Mouse (Mus musculus) hindbrain, embryonic 16.5 days (tissue): Measurements from ENCODE around the gene 1500015O10Rik. TPM values are rescaled to one million over a fixed set of nuclear protein-coding genes. Genes with fewer than 3 reads are reported as not detected.

ENCODE experiments used
- ATAC-seq: fragments of 200-750 bp; cut with Nextera tagmentation; 2 replicates; pipeline ENCODE4 v1.8.0; 2017; ENCODE audit warnings: moderate TSS enrichment, moderate library complexity
- H3K27ac ChIP-seq: fragments of 300-500 bp; sonication (generic); 2 replicates; pipeline ENCODE4 v1.5.1; 2014; ENCODE audit warnings: low read depth, mild to moderate bottlenecking, control low read depth, low read length, moderate library complexity
- H3K27me3 ChIP-seq: fragments of 300-500 bp; sonication (generic); replicated peaks from 2 replicates; pipeline ENCODE4 v1.6.1; 2014; ENCODE audit warnings: low read length; ENCODE audit not compliant: control insufficient read depth, insufficient read depth
- H3K36me3 ChIP-seq: fragments of 300-500 bp; sonication (generic); 2 replicates; pipeline ENCODE4 v1.6.1; 2014; ENCODE audit warnings: mild to moderate bottlenecking, low read length, moderate library complexity, mixed read lengths; ENCODE audit not compliant: control insufficient read depth, insufficient read depth
- H3K4me1 ChIP-seq: fragments of 300-500 bp; sonication (generic); 2 replicates; pipeline ENCODE4 v1.6.1; 2014; ENCODE audit warnings: low read depth, low read length; ENCODE audit not compliant: control insufficient read depth, insufficient read depth
- H3K4me2 ChIP-seq: fragments of 300-500 bp; sonication (generic); 2 replicates; pipeline ENCODE4 v1.6.1; 2014; ENCODE audit warnings: mild to moderate bottlenecking, low read length, control low read depth, moderate library complexity
- H3K4me3 ChIP-seq: fragments of 300-500 bp; sonication (generic); 2 replicates; pipeline ENCODE4 v1.5.1; 2014; ENCODE audit warnings: mild to moderate bottlenecking, low read length, control low read depth, moderate library complexity
- H3K9ac ChIP-seq: fragments of 300-500 bp; sonication (generic); 2 replicates; pipeline ENCODE4 v1.6.1; 2014; ENCODE audit warnings: low read depth, mild to moderate bottlenecking, control low read depth, low read length, moderate library complexity
- H3K9me3 ChIP-seq: fragments of 300-500 bp; sonication (generic); 2 replicates; pipeline ENCODE4 v1.6.1; 2014; ENCODE audit warnings: mild to moderate bottlenecking, low read length, moderate library complexity; ENCODE audit not compliant: control insufficient read depth
- WGBS: fragments of 180-500 bp; shearing (Covaris S2); extraction: QIAGEN DNeasy Blood & Tissue Kit; methylation state at CpG from one replicate; pipeline ENCODE4 v1.1.7; 2014; 5-methylcytosine and 5-hydroxymethylcytosine counted together
- polyA plus RNA-seq: library from polyadenylated mRNA; unstranded; fragments of >200 nt; fragmentation: Nextera tagmentation; extraction: Ambion mirVana; gene quantifications from 2 replicates; pipeline ENCODE4 v1.2.1, GENCODE M21; 2015

The 1500015O10Rik gene
- polyA plus RNA-seq, 1 experiment from 2014 or later = 74.2 TPM

GRCm38 (mm10) chr1:43768385-43768990 is 38.1 kb downstream of the 1500015O10Rik start:
- Histone ChIP-seq H3K9me3 (no peaks in the 10 kb centered on the region), H3K36me3 (peaks cover 17% of the 10 kb centered on the region)
- 90% methylated on average over 4 of the region's 4 CpGs for WGBS

DNA sequence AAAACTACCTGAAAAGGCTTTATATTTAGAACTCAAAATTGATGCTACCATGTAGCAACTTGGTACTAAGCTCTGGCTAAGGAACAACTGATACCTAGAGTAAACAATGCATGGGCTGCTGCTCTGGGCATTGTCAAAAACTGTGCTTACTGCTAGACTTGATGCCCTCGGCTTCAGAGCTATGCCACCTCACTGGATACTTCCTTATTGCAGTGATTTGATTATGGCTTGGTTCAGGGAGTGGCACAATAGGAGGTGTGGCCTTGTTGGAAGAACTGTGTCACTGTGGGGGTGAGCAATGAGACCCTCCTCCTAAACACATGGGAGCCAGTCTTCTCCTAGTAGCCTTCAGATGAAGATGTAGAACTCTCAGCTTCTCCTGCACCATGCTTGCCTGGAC is 38.9 kb downstream of the 1500015O10Rik start:
- WGBS = 73% methylated on average over 1 of the region's 1 CpGs
- no peak overlapping the region for H3K4me3 ChIP-seq
- ATAC-seq = no peak
- no peaks in the 10 kb centered on the region for H3K27me3 ChIP-seq
- H3K9ac ChIP-seq = no peak overlapping the region
- no peak overlapping the region for H3K27ac ChIP-seq
- peaks cover 16% of the 10 kb centered on the region for H3K36me3 ChIP-seq
- no peak overlapping the region for H3K4me2 ChIP-seq
- H3K4me1 ChIP-seq = no peaks in the 10 kb centered on the region
- no peaks in the 10 kb centered on the region for H3K9me3 ChIP-seq

More at GRCm38 (mm10) chr1:43768385-43768990, 38.1 kb downstream of the 1500015O10Rik start:
- no peaks in the 10 kb centered on the region for H3K4me1 ChIP-seq
- H3K27ac ChIP-seq = no peak overlapping the region
- no peak for ATAC-seq
- H3K9ac ChIP-seq = no peak overlapping the region
- H3K27me3 ChIP-seq = no peaks in the 10 kb centered on the region
- H3K4me2 ChIP-seq = no peak overlapping the region
- no peak overlapping the region for H3K4me3 ChIP-seq

DNA sequence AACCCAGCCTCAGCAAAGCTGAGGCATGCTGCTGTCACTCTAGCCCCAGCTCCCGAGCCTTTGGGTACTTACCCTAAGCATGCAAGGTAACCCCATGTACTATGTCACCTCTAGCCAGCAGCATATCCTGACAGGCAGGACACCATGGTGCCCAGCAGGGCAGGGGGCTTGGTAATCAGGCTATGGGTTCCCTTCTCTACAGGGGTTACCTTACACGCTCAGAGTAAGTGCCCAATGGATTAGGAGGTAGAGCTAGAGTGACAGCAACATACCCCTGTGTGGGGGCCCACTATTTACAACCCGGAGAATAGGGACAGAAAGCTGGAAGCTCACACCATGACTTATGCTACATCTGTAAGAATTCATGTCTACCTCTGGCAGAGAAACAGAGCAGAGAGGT is 39.6 kb downstream of the 1500015O10Rik start:
- Histone ChIP-seq H3K27ac (no peak overlapping the region), H3K4me1 (no peaks in the 10 kb centered on the region), H3K27me3 (no peaks in the 10 kb centered on the region), H3K36me3 (peaks cover 13% of the 10 kb centered on the region), H3K9ac (no peak overlapping the region), H3K4me3 (no peak overlapping the region), H3K9me3 (no peaks in the 10 kb centered on the region), H3K4me2 (no peak overlapping the region)
- ATAC-seq = no peak
- WGBS = 91% methylated on average over 3 of the region's 3 CpGs

DNA sequence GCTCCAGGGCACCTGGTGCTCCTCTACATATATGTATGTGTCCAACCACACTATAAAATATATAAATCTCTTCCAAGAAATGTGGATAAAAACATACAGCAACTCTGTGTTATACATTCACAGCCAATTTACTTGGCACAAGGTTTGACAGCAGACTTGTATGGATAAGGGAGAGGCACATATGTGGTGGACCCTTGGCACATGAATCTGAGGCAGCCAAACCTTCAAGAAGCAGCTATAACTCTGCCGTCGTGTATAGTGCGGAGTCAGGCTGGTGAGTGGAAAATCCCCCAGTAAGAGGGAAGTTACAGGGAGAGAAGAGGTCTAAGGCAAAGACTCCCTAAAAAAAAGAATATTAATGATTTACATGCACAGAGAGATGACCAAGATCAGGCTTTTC is 42.3 kb downstream of the 1500015O10Rik start:
- H3K4me2 ChIP-seq = no peak overlapping the region
- H3K9me3 ChIP-seq = no peaks in the 10 kb centered on the region
- H3K36me3 ChIP-seq = peaks cover 12% of the 10 kb centered on the region
- WGBS = 94% methylated on average over 3 of the region's 3 CpGs
- no peaks in the 10 kb centered on the region for H3K4me1 ChIP-seq
- no peak overlapping the region for H3K9ac ChIP-seq
- no peaks in the 10 kb centered on the region for H3K27me3 ChIP-seq
- H3K4me3 ChIP-seq = no peak overlapping the region
- H3K27ac ChIP-seq = no peak overlapping the region
- ATAC-seq = no peak

GRCm38 (mm10) chr1:43774126-43774525 is 43.7 kb downstream of the 1500015O10Rik start:
- no peak overlapping the region for H3K9ac ChIP-seq
- no peaks in the 10 kb centered on the region for H3K4me1 ChIP-seq
- H3K36me3 ChIP-seq = peaks cover 15% of the 10 kb centered on the region
- no peak overlapping the region for H3K4me2 ChIP-seq
- no peaks in the 10 kb centered on the region for H3K27me3 ChIP-seq
- 87% methylated on average over 4 of the region's 4 CpGs for WGBS
- ATAC-seq = no peak
- no peak overlapping the region for H3K27ac ChIP-seq
- H3K9me3 ChIP-seq = no peaks in the 10 kb centered on the region
- H3K4me3 ChIP-seq = no peak overlapping the region

- H3K9me3 ChIP-seq = no peaks in the 10 kb centered on the region
- 92% methylated on average over 3 of the region's 3 CpGs for WGBS
- peaks cover 15% of the 10 kb centered on the region for H3K36me3 ChIP-seq
- no peak for ATAC-seq
- H3K4me1 ChIP-seq = no peaks in the 10 kb centered on the region
- H3K27me3 ChIP-seq = no peaks in the 10 kb centered on the region
- H3K4me2 ChIP-seq = no peak overlapping the region
- no peak overlapping the region for H3K9ac ChIP-seq
- no peak overlapping the region for H3K4me3 ChIP-seq
- no peak overlapping the region for H3K27ac ChIP-seq
Measured at GRCm38 (mm10) chr1:43776106-43776505, 45.7 kb downstream of the 1500015O10Rik start.

- ATAC-seq = no peak
Measured at GRCm38 (mm10) chr1:43781195-43781594, 50.8 kb downstream of the 1500015O10Rik start.

GRCm38 (mm10) chr1:43781672-43782071 is 51.3 kb downstream of the 1500015O10Rik start:
- H3K4me2 ChIP-seq = no peak overlapping the region
- WGBS = 80% methylated on average over 3 of the region's 3 CpGs
- no peaks in the 10 kb centered on the region for H3K4me1 ChIP-seq
- H3K9ac ChIP-seq = no peak overlapping the region
- no peak overlapping the region for H3K4me3 ChIP-seq
- peaks cover 5% of the 10 kb centered on the region for H3K36me3 ChIP-seq
- no peaks in the 10 kb centered on the region for H3K27me3 ChIP-seq
- no peak for ATAC-seq
- H3K27ac ChIP-seq = no peak overlapping the region
- no peaks in the 10 kb centered on the region for H3K9me3 ChIP-seq

More at GRCm38 (mm10) chr1:43781195-43781594, 50.8 kb downstream of the 1500015O10Rik start:
- no peak overlapping the region for H3K9ac ChIP-seq
- 80% methylated on average over 2 of the region's 2 CpGs for WGBS
- peaks cover 5% of the 10 kb centered on the region for H3K36me3 ChIP-seq
- no peak overlapping the region for H3K27ac ChIP-seq
- H3K27me3 ChIP-seq = no peaks in the 10 kb centered on the region
- no peak overlapping the region for H3K4me3 ChIP-seq
- H3K9me3 ChIP-seq = no peaks in the 10 kb centered on the region
- H3K4me1 ChIP-seq = no peaks in the 10 kb centered on the region
- no peak overlapping the region for H3K4me2 ChIP-seq

- no peaks in the 10 kb centered on the region for H3K27me3 ChIP-seq
- no peak overlapping the region for H3K4me2 ChIP-seq
- ATAC-seq = no peak
- no peaks in the 10 kb centered on the region for H3K9me3 ChIP-seq
- H3K36me3 ChIP-seq = peaks cover 5% of the 10 kb centered on the region
- H3K4me3 ChIP-seq = no peak overlapping the region
- 89% methylated on average over 3 of the region's 3 CpGs for WGBS
- H3K9ac ChIP-seq = no peak overlapping the region
- no peak overlapping the region for H3K27ac ChIP-seq
- no peaks in the 10 kb centered on the region for H3K4me1 ChIP-seq
Measured at GRCm38 (mm10) chr1:43782680-43783079, 52.3 kb downstream of the 1500015O10Rik start.
